Mouse (Mus musculus) MEL (cell line): ENCODE results near the gene Nudt13. TPM values are rescaled to one million over a fixed set of nuclear protein-coding genes. Genes with fewer than 3 reads are reported as not detected.

Source experiments
- DNase-seq: peaks from one replicate; pipeline ENCODE4 v3.0.0; 2011; ENCODE audit warnings: low read depth, low spot score
- H3K27ac ChIP-seq: 2 replicates; pipeline ENCODE4 v1.5.1; 2012; ENCODE audit warnings: low read depth, mild to moderate bottlenecking, control low read depth, low read length, moderate library complexity; ENCODE audit not compliant: control insufficient read depth
- H3K27me3 ChIP-seq, 2 experiments: fragments of 150-350 bp in 1 of 2; sonication (generic) in 1 of 2; 2 replicates each; pipeline ENCODE4 v1.6.1; 2012; ENCODE audit warnings: low read length in 2 of 2, mild to moderate bottlenecking in 2 of 2, improper control_type of control experiment in 1 of 2, moderate library complexity in 1 of 2; ENCODE audit not compliant: insufficient read depth in 2 of 2, control insufficient read depth in 1 of 2
- H3K36me3 ChIP-seq, 2 experiments: 2 replicates each; pipeline ENCODE4 v1.6.1; 2012 to 2014; ENCODE audit warnings: low read length in 2 of 2, improper control_type of control experiment in 1 of 2, inconsistent platforms in 1 of 2, mild to moderate bottlenecking in 1 of 2; ENCODE audit not compliant: insufficient read depth in 2 of 2, control insufficient read depth in 1 of 2
- H3K4me1 ChIP-seq, 2 experiments: fragments of 150-350 bp in 1 of 2; sonication (generic) in 1 of 2; 2 replicates each; pipeline ENCODE4 v1.6.1; 2012; ENCODE audit warnings: low read length in 2 of 2, improper control_type of control experiment in 1 of 2, mild to moderate bottlenecking in 1 of 2; ENCODE audit not compliant: insufficient read depth in 2 of 2, control insufficient read depth in 1 of 2
- H3K4me3 ChIP-seq, 2 experiments: fragments of 150-350 bp in 1 of 2; sonication (generic) in 1 of 2; 2 replicates each; pipeline ENCODE4 v1.5.1; 2012; ENCODE audit warnings: low read depth in 2 of 2, low read length in 2 of 2, mild to moderate bottlenecking in 2 of 2, moderate library complexity in 2 of 2, control low read depth in 1 of 2, improper control_type of control experiment in 1 of 2; ENCODE audit not compliant: control insufficient read depth in 1 of 2, insufficient read depth in 1 of 2
- H3K79me2 ChIP-seq: 2 replicates; pipeline ENCODE4 v1.6.1; 2012; ENCODE audit warnings: mild to moderate bottlenecking, low read length, moderate library complexity; ENCODE audit not compliant: control insufficient read depth, poor library complexity, insufficient read depth
- H3K9ac ChIP-seq: 2 replicates; pipeline ENCODE4 v1.6.1; 2012; ENCODE audit warnings: low read depth, mild to moderate bottlenecking, control low read depth, low read length, moderate library complexity; ENCODE audit not compliant: control insufficient read depth, poor library complexity, severe bottlenecking
- H3K9me3 ChIP-seq: fragments of 150-350 bp; sonication (generic); replicated peaks from 2 replicates; pipeline ENCODE4 v1.6.1; 2012; ENCODE audit warnings: mild to moderate bottlenecking, low read length, improper control_type of control experiment, moderate library complexity; ENCODE audit not compliant: insufficient read depth
- CHD1 ChIP-seq: IDR thresholded peaks from 2 replicates; pipeline ENCODE4 v1.6.1; 2012; ENCODE audit warnings: low read depth, mild to moderate bottlenecking, inconsistent platforms, low read length, improper control_type of control experiment
- CTCF ChIP-seq, 3 experiments: IDR thresholded peaks in 2 of 3; conservative IDR thresholded peaks in 1 of 3; 2 replicates each; pipeline ENCODE4 v1.5.1; 2011 to 2012; ENCODE audit warnings: low read length in 3 of 3, low read depth in 2 of 3, mild to moderate bottlenecking in 2 of 3, improper control_type of control experiment in 1 of 3, inconsistent platforms in 1 of 3, mixed read lengths in 1 of 3, moderate library complexity in 1 of 3; ENCODE audit not compliant: control insufficient read depth in 1 of 3, insufficient read depth in 1 of 3, poor library complexity in 1 of 3, severe bottlenecking in 1 of 3
- ELF1 ChIP-seq: IDR thresholded peaks from 2 replicates; pipeline ENCODE4 v1.6.1; 2014; ENCODE audit warnings: low read depth, mild to moderate bottlenecking, inconsistent platforms, low read length, improper control_type of control experiment, moderate library complexity
- ETS1 ChIP-seq: IDR thresholded peaks from 2 replicates; pipeline ENCODE4 v1.6.1; 2012; ENCODE audit warnings: low read depth, mild to moderate bottlenecking, inconsistent platforms, low read length, improper control_type of control experiment, moderate library complexity
- GATA1 ChIP-seq: IDR thresholded peaks from 2 replicates; pipeline ENCODE4 v1.6.1; 2011; ENCODE audit warnings: low read depth, low read length, improper control_type of control experiment
- JUND ChIP-seq: IDR thresholded peaks from 2 replicates; pipeline ENCODE4 v1.6.1; 2011; ENCODE audit warnings: low read depth, mild to moderate bottlenecking, improper control_type of control experiment, low read length
- KAT2A ChIP-seq: conservative IDR thresholded peaks from 2 replicates; pipeline ENCODE4 v1.6.1; 2012; ENCODE audit warnings: low read depth, low read length, improper control_type of control experiment, inconsistent platforms
- MAFK ChIP-seq: IDR thresholded peaks from 2 replicates; pipeline ENCODE4 v1.6.1; 2011; ENCODE audit warnings: low read depth, mild to moderate bottlenecking, low read length, improper control_type of control experiment, borderline replicate concordance
- MXI1 ChIP-seq: IDR thresholded peaks from 2 replicates; pipeline ENCODE4 v1.6.1; 2011; ENCODE audit warnings: mild to moderate bottlenecking, low read depth, low read length, improper control_type of control experiment
- NRF1 ChIP-seq: IDR thresholded peaks from 2 replicates; pipeline ENCODE4 v1.6.1; 2014; ENCODE audit warnings: low read depth, mild to moderate bottlenecking, inconsistent platforms, low read length, improper control_type of control experiment, moderate library complexity; ENCODE audit not compliant: poor library complexity, insufficient read depth, severe bottlenecking
- POLR2A ChIP-seq, 2 experiments: IDR thresholded peaks; 2 replicates each; pipeline ENCODE4 v1.6.1; 2011 to 2012; ENCODE audit warnings: low read length in 2 of 2, mild to moderate bottlenecking in 2 of 2, control low read depth in 1 of 2, improper control_type of control experiment in 1 of 2, low read depth in 1 of 2, moderate library complexity in 1 of 2; ENCODE audit not compliant: control insufficient read depth in 1 of 2, insufficient read depth in 1 of 2, poor library complexity in 1 of 2
- POLR2AphosphoS2 ChIP-seq: IDR thresholded peaks from 2 replicates; pipeline ENCODE4 v1.6.1; 2011; ENCODE audit warnings: low read length, improper control_type of control experiment
- RCOR1 ChIP-seq: IDR thresholded peaks from 2 replicates; pipeline ENCODE4 v1.6.1; 2012; ENCODE audit warnings: low read depth, mild to moderate bottlenecking, inconsistent platforms, low read length, improper control_type of control experiment
- SMC3 ChIP-seq: IDR thresholded peaks from 2 replicates; pipeline ENCODE4 v1.6.1; 2011; ENCODE audit warnings: low read depth, low read length, improper control_type of control experiment
- TBP ChIP-seq: IDR thresholded peaks from 2 replicates; pipeline ENCODE4 v1.8.0; 2011; ENCODE audit warnings: low read depth, low read length, improper control_type of control experiment
- ZMIZ1 ChIP-seq: IDR thresholded peaks from 2 replicates; pipeline ENCODE4 v1.6.1; 2012; ENCODE audit warnings: low read depth, mild to moderate bottlenecking, inconsistent platforms, low read length, improper control_type of control experiment, moderate library complexity
- polyA plus RNA-seq, 2 experiments: library from polyadenylated mRNA; stranded (reverse) in 1 of 2; unstranded in 1 of 2; fragments of >175 nt in 1 of 2; fragments of >200 nt in 1 of 2; gene quantifications; 2 replicates each; pipeline versions ENCODE4 v1.2.1 to v1.2.4; 2012; ENCODE audit warnings: low replicate concordance in 2 of 2, low read depth in 1 of 2; ENCODE audit not compliant: insufficient read length in 2 of 2, insufficient read depth in 1 of 2, missing spikeins in 1 of 2
- total RNA-seq: library from RNA; depleted of rRNA; stranded (reverse); fragments of 300-350 nt; gene quantifications from 2 replicates; pipeline ENCODE4 v1.2.3, GENCODE M21; 2012

Nudt13 gene
- total and polyA plus RNA-seq, 3 experiments, result 9.9 to 12.3 TPM; not detected in 1

GRCm38 (mm10) chr14:20262346-20262745 lies 32.2 kb upstream of the Nudt13 start:
- H3K9ac ChIP-seq, result no peak overlapping the region
- H3K36me3 ChIP-seq, result no peaks in the 10 kb centered on the region
- no peak for TF ChIP-seq CHD1
- no peak for TF ChIP-seq POLR2AphosphoS2
- no peak for TF ChIP-seq ETS1
- TF ChIP-seq TBP, result no peak
- TF ChIP-seq MAFK, result no peak
- TF ChIP-seq JUND, result no peak
- no peak for TF ChIP-seq RCOR1
- no peak for TF ChIP-seq GATA1
- TF ChIP-seq CTCF (IDR thresholded peaks at IDR 0.05 in 2 of 3, conservative IDR thresholded peaks at IDR 0.05 in 1 of 3; ENCODE audit: control insufficient read depth in 1 of 3, insufficient read depth in 1 of 3, low read depth in 2 of 3, low read length in 3 of 3, poor library complexity in 1 of 3, severe bottlenecking in 1 of 3), result no peak
- no peak for TF ChIP-seq SMC3
- TF ChIP-seq ELF1, result no peak
- TF ChIP-seq POLR2A (IDR thresholded peaks at IDR 0.05; ENCODE audit: control insufficient read depth in 1 of 2, insufficient read depth in 1 of 2, low read depth in 1 of 2, low read length in 2 of 2, poor library complexity in 1 of 2), result no peak
- no peak for TF ChIP-seq ZMIZ1
- H3K9me3 ChIP-seq, result no peaks in the 10 kb centered on the region
- no peaks in the 10 kb centered on the region for H3K79me2 ChIP-seq
- H3K27me3 ChIP-seq, result peaks cover 0 to 3% of the 10 kb centered on the region in 2 experiments; a peak in 2 of 4 replicates
- no peak for DNase-seq
- no peak overlapping the region for H3K4me3 ChIP-seq
- H3K4me1 ChIP-seq, result no peaks in the 10 kb centered on the region
- no peak overlapping the region for H3K27ac ChIP-seq

DNA sequence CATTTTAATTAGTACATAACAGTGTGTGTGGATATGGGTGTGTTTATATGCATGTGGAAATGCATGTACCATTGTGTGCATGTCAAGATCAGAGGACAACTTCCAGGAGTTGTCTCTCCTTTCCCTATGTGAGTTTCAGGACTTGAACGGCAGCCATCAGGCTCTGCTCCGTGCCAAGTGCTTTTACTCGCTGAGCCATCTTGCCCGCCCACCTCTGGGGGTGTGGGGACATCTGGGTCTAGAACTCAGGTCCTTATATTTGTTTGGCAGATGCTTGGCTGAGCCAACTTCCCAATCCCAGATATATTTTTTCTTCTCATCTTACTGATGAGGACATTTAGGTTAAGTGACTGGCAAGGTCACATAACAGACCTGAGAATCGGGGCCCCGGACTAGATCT lies 26.1 kb upstream of the Nudt13 start:
- H3K27ac ChIP-seq, result no peak overlapping the region
- no peak for DNase-seq
- H3K4me3 ChIP-seq, result no peak overlapping the region
- no peaks in the 10 kb centered on the region for H3K79me2 ChIP-seq
- H3K9ac ChIP-seq, result no peak overlapping the region
- no peaks in the 10 kb centered on the region for H3K9me3 ChIP-seq
- no peaks in the 10 kb centered on the region for H3K36me3 ChIP-seq
- peaks cover 0 to 5% of the 10 kb centered on the region in 2 experiments; a peak in 3 of 4 replicates for H3K27me3 ChIP-seq
- TF ChIP-seq CHD1 (no peak), MXI1 (no peak), POLR2A (IDR thresholded peaks at IDR 0.05; ENCODE audit: control insufficient read depth in 1 of 2, insufficient read depth in 1 of 2, low read depth in 1 of 2, low read length in 2 of 2, poor library complexity in 1 of 2) (no peak)
- H3K4me1 ChIP-seq, result no peaks in the 10 kb centered on the region

DNA sequence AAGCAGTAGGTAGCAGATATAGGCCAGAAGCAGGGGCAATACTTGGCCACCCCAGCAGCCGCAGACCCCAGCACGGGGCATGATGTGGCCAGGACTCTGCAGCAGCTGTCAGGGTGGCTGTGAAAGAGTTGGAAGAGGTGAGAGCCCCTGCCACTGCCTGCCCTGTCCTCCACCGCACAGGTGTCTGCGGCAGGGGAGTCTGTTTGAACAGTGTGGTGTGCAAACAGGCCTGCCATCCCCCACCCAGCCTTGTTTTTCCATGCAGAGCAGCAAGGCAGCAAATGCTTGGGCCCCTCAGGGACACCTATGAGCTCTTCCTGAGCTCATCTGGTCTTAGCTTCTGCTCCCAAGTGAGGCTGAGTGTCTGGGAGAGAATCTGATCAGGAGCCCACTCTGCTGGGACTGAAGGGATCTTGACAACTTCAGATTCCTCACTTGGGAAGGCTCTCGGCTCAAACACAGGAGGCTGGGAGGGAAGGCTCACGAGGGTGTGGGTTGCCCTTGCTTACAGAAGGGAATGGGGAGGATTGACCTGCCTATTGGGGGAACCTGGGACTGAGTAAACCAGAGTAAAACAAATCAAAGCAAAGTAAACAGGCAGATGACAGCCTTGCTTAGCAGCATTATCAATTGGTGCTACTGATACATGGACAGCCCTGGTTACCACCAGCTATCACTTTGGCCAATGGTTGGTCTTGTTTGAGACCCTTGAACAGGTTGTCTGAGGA lies 25.3 kb upstream of the Nudt13 start, which contains the start of gene Kcnk16:
TSS of gene Kcnk16 (minus strand) at position 118 of the 728 bp plus-strand sequence.
- H3K36me3 ChIP-seq, result no peaks in the 10 kb centered on the region
- no peak for TF ChIP-seq KAT2A
- no peak for TF ChIP-seq NRF1
- TF ChIP-seq CHD1, result no peak
- TF ChIP-seq, all 39 proteins: peak for 0
- Histone ChIP-seq H3K9me3 (no peaks in the 10 kb centered on the region), H3K4me1 (no peaks in the 10 kb centered on the region), H3K27me3 (peaks cover 0 to 5% of the 10 kb centered on the region in 2 experiments; a peak in 3 of 4 replicates), H3K9ac (no peak within 1 kb of the TSS), H3K27ac (no peak within 1 kb of the TSS), H3K4me3 (no peak within 1 kb of the TSS), H3K79me2 (no peaks in the 10 kb centered on the region)
- DNase-seq, result no peak
